Mouse (Mus musculus): ENCODE data around the gene Bcl11b. TPM values are rescaled to one million over a fixed set of nuclear protein-coding genes. Genes with fewer than 3 reads are reported as not detected.

The Bcl11b gene
- polyA plus RNA-seq, 1 experiment: 0.60 TPM

GRCm38 (mm10) chr12:107994421-107994820 is 9.0 kb downstream of the Bcl11b start:
- Histone ChIP-seq H3K4me3 (replicated peaks; ENCODE audit: control insufficient read depth, low read depth, low read length) (no peak overlapping the region), H3K4me1 (ENCODE audit: control insufficient read depth, insufficient read depth, low read length) (no peaks in the 10 kb centered on the region; the same call in 1 of the 2 replicates), H3K27ac (ENCODE audit: control insufficient read depth, insufficient read depth, low read depth, low read length, poor library complexity) (no peak overlapping the region)
- no peak for TF ChIP-seq POLR2A (IDR thresholded peaks at IDR 0.05; ENCODE audit: borderline replicate concordance, control insufficient read depth, low read depth, low read length)
- TF ChIP-seq CTCF (IDR thresholded peaks at IDR 0.05; ENCODE audit: control insufficient read depth, insufficient read depth, low read length): no peak
- 68% methylated on average over 4 of the region's 4 CpGs for WGBS

GRCm38 (mm10) chr12:107993029-107993428 is 10.4 kb downstream of the Bcl11b start:
- WGBS: 34% methylated on average over 4 of the region's 4 CpGs
- Histone ChIP-seq H3K4me1 (ENCODE audit: control insufficient read depth, insufficient read depth, low read length) (no peaks in the 10 kb centered on the region; the same call in 1 of the 2 replicates), H3K27ac (ENCODE audit: control insufficient read depth, insufficient read depth, low read depth, low read length, poor library complexity) (no peak overlapping the region), H3K4me3 (replicated peaks; ENCODE audit: control insufficient read depth, low read depth, low read length) (no peak overlapping the region)
- TF ChIP-seq CTCF (IDR thresholded peaks at IDR 0.05; ENCODE audit: control insufficient read depth, insufficient read depth, low read length): no peak
- no peak for TF ChIP-seq POLR2A (IDR thresholded peaks at IDR 0.05; ENCODE audit: borderline replicate concordance, control insufficient read depth, low read depth, low read length)

- Histone ChIP-seq H3K27ac (ENCODE audit: control insufficient read depth, insufficient read depth, low read depth, low read length, poor library complexity) (no peak overlapping the region), H3K4me1 (ENCODE audit: control insufficient read depth, insufficient read depth, low read length) (no peaks in the 10 kb centered on the region; the same call in 1 of the 2 replicates), H3K4me3 (replicated peaks; ENCODE audit: control insufficient read depth, low read depth, low read length) (no peak overlapping the region)
- 80% methylated on average over 11 of the region's 11 CpGs for WGBS
- TF ChIP-seq CTCF (IDR thresholded peaks at IDR 0.05; ENCODE audit: control insufficient read depth, insufficient read depth, low read length) (no peak), POLR2A (IDR thresholded peaks at IDR 0.05; ENCODE audit: borderline replicate concordance, control insufficient read depth, low read depth, low read length) (no peak)
Observed at GRCm38 (mm10) chr12:107991191-107991590, 12.2 kb downstream of the Bcl11b start.

- TF ChIP-seq CTCF (IDR thresholded peaks at IDR 0.05; ENCODE audit: control insufficient read depth, insufficient read depth, low read length) (no peak), POLR2A (IDR thresholded peaks at IDR 0.05; ENCODE audit: borderline replicate concordance, control insufficient read depth, low read depth, low read length) (no peak)
- Histone ChIP-seq H3K4me3 (replicated peaks; ENCODE audit: control insufficient read depth, low read depth, low read length) (no peak overlapping the region), H3K4me1 (ENCODE audit: control insufficient read depth, insufficient read depth, low read length) (no peaks in the 10 kb centered on the region), H3K27ac (ENCODE audit: control insufficient read depth, insufficient read depth, low read depth, low read length, poor library complexity) (no peak overlapping the region)
- WGBS: 67% methylated on average over 8 of the region's 8 CpGs
Observed at GRCm38 (mm10) chr12:107983211-107983610, 20.2 kb downstream of the Bcl11b start.

GRCm38 (mm10) chr12:107982306-107982705 is 21.1 kb downstream of the Bcl11b start:
- TF ChIP-seq CTCF (IDR thresholded peaks at IDR 0.05; ENCODE audit: control insufficient read depth, insufficient read depth, low read length): no peak
- TF ChIP-seq POLR2A (IDR thresholded peaks at IDR 0.05; ENCODE audit: borderline replicate concordance, control insufficient read depth, low read depth, low read length): no peak

GRCm38 (mm10) chr12:107981231-107981630 is 22.2 kb downstream of the Bcl11b start:
- 50% methylated on average over 6 of the region's 6 CpGs for WGBS
- H3K27ac ChIP-seq (ENCODE audit: control insufficient read depth, insufficient read depth, low read depth, low read length, poor library complexity): no peak overlapping the region
- H3K4me1 ChIP-seq (ENCODE audit: control insufficient read depth, insufficient read depth, low read length): no peaks in the 10 kb centered on the region
- TF ChIP-seq CTCF (IDR thresholded peaks at IDR 0.05; ENCODE audit: control insufficient read depth, insufficient read depth, low read length) (no peak), POLR2A (IDR thresholded peaks at IDR 0.05; ENCODE audit: borderline replicate concordance, control insufficient read depth, low read depth, low read length) (no peak)
- H3K4me3 ChIP-seq (replicated peaks; ENCODE audit: control insufficient read depth, low read depth, low read length): no peak overlapping the region

More at GRCm38 (mm10) chr12:107982306-107982705, 21.1 kb downstream of the Bcl11b start:
- WGBS: 74% methylated on average over 9 of the region's 9 CpGs
- Histone ChIP-seq H3K4me3 (replicated peaks; ENCODE audit: control insufficient read depth, low read depth, low read length) (no peak overlapping the region), H3K27ac (ENCODE audit: control insufficient read depth, insufficient read depth, low read depth, low read length, poor library complexity) (no peak overlapping the region), H3K4me1 (ENCODE audit: control insufficient read depth, insufficient read depth, low read length) (no peaks in the 10 kb centered on the region)

- no peak overlapping the region for H3K27ac ChIP-seq (ENCODE audit: control insufficient read depth, insufficient read depth, low read depth, low read length, poor library complexity)
- WGBS: 6% methylated on average over 51 of the region's 51 CpGs
- TF ChIP-seq POLR2A (IDR thresholded peaks at IDR 0.05; ENCODE audit: borderline replicate concordance, control insufficient read depth, low read depth, low read length): no peak
- TF ChIP-seq CTCF (IDR thresholded peaks at IDR 0.05; ENCODE audit: control insufficient read depth, insufficient read depth, low read length): no peak
- H3K4me3 ChIP-seq (replicated peaks; ENCODE audit: control insufficient read depth, low read depth, low read length): no peak overlapping the region
- no peaks in the 10 kb centered on the region for H3K4me1 ChIP-seq (ENCODE audit: control insufficient read depth, insufficient read depth, low read length)
Observed at GRCm38 (mm10) chr12:107980261-107980961, 23.0 kb downstream of the Bcl11b start.

- TF ChIP-seq POLR2A (IDR thresholded peaks at IDR 0.05; ENCODE audit: borderline replicate concordance, control insufficient read depth, low read depth, low read length) (no peak), CTCF (IDR thresholded peaks at IDR 0.05; ENCODE audit: control insufficient read depth, insufficient read depth, low read length) (no peak)
- H3K27ac ChIP-seq (ENCODE audit: control insufficient read depth, insufficient read depth, low read depth, low read length, poor library complexity): no peak overlapping the region
- no peaks in the 10 kb centered on the region for H3K4me1 ChIP-seq (ENCODE audit: control insufficient read depth, insufficient read depth, low read length)
- WGBS: 8% methylated on average over 28 of the region's 28 CpGs
- no peak overlapping the region for H3K4me3 ChIP-seq (replicated peaks; ENCODE audit: control insufficient read depth, low read depth, low read length)
Observed at GRCm38 (mm10) chr12:107979710-107980260, 23.6 kb downstream of the Bcl11b start.
